Mouse (Mus musculus) G1E (cell line): Measurements from ENCODE around the gene Rasgef1b.

ENCODE experiments used
- CTCF ChIP-seq: IDR thresholded peaks from 2 replicates; pipeline ENCODE4 v1.5.1; 2012; ENCODE audit warnings: low read depth, low read length, inconsistent platforms, mixed read lengths
- GATA1 ChIP-seq: IDR thresholded peaks from 2 replicates; pipeline ENCODE4 v1.6.1; 2012; ENCODE audit warnings: borderline replicate concordance, low read length, inconsistent platforms, mixed read lengths
- POLR2AphosphoS5 ChIP-seq: IDR thresholded peaks from 2 replicates; pipeline ENCODE4 v1.6.1; 2012; ENCODE audit warnings: low read depth, low read length, inconsistent platforms; ENCODE audit not compliant: insufficient replicate concordance
- TAL1 ChIP-seq: conservative IDR thresholded peaks from 2 replicates; pipeline ENCODE4 v1.6.1; 2012; ENCODE audit warnings: low read depth, low read length, inconsistent platforms, mixed read lengths

GRCm38 (mm10) chr5:99240501-99240900, 488.4 kb downstream of the Rasgef1b start:
- TF ChIP-seq CTCF (no peak), POLR2AphosphoS5 (no peak), GATA1 (no peak), TAL1 (no peak)
